Mouse (Mus musculus): ENCODE results near the gene Slfn8.

DNA sequence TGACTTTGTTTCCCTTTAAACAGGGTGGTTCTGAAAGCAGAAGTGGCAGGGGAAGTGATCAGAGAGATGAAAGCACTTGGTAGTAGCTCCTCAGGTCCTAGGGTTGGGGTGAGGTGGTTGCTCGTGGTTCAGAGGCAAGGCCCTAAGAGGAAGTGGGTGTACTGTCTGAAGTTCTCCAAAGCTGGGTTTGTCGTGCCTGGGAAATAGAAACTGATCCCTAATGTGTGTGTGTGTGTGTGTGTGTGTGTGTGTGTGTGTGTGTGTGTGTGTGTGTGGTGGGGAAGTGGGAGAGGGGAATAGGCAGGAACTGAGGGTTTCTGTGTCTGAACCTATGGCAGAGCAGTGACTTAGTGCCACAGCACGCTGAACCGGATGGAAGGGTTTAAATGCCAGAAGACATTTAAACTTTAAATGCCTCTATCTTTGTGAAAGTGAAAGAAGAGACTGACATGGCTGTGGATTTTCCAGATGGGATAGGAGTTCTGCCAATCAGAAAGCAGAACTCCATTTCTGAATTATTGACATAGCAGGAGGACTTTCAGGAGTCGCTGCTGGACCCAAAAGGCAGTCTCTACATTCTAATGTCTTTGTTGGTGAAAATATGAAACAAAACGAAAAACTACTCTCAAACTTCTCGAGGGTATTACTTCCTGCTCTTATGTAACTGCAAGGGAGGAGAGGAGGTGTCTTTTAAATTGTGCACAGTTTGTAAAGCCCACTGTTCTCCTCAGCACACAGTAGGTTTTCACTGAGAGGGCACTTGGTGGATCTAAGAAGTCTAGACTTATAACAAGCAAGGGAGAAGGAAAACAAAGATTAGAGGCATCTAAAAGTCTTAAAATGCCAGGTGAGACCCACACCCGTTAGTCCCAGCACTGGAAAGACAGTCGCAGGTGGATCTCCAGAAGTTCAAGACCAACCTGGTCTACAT, 67.7 kb downstream of the Slfn8 start:
- TF ChIP-seq CTCF (conservative IDR thresholded peaks at IDR 0.05; ENCODE audit: low read length) (no peak), POU5F1 (IDR thresholded peaks at IDR 0.05; ENCODE audit: borderline replicate concordance, low read length) (no peak)

All from E14TG2a.4 (cell line).